Mouse (Mus musculus) kidney, postnatal 10 days (tissue): Measurements from ENCODE around the gene Meis1.

Source experiments
- DNase-seq: peaks from one replicate; pipeline ENCODE4 v3.0.0; 2021; ENCODE audit warnings: mixed read lengths

Gene Meis1

DNA sequence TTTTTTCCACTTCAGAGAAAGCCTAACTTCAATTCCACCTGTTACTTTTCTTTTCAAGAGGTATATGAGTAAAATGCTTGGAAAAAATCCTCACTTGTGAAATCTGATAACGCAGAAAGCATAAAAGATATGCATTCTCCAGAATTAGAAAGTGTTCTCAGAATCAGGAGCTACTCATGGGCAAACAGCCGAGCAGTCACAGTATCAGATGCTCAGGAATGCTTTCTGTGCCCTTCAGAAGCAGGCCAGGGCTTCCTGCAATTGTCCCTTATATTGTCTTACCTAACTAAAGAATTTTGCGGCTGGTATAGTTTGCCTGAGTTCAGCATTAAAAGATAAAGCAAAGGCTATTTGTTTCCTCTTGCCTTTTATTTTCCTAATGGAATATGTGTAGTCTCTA is 71.4 kb downstream of the Meis1 start:
- no peak for DNase-seq

DNA sequence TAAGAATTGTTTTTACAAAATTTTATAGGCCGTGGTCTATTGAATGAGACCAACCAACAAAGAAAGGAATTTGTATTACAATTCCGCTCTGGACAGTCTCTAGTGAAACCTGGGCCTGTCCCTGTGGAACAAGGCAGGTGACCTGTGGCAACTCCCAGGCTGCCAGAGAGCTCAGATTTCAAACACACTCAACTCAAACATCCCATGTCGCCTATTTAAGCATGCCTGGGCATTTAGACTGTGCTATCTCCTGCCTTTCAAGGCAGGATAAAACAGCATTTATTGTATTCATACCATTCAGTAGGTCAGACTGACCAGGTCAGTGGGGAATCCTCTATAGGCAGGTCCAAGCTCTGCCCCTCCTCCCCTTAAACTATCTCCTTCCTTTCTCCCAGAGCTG is 73.0 kb downstream of the Meis1 start:
- no peak for DNase-seq

DNA sequence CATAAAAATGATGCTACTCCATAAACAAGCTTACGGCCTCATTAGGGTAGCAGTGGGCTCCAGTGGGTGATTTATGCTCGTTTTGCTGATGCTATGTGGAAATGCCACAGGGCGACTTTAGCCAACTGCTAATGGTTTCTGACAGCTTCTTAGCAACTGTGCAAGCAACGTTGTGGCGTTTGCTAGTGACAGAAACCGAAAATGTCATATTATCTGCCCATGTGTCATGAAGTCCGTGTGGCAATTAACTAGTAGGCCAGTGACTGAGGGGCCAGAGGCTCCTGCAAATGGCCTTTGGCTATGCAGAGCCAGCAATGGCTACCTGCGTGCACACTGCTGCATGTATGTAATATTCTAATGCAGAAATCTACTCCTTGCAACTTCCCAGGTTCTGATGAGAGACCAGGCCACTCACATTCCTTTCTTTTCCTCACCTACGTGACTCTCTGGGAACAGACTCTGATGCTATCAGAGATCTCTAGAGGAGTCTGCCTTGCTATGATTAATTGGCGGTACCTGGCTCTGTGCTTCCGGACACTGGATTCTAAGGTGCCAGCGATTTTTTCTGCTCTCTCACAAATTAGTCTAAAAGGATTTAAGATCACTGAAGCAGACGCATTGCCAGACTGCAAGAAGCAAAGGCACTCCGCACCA is 73.7 kb downstream of the Meis1 start:
- no peak for DNase-seq

- no peak for DNase-seq
Observed at GRCm38 (mm10) chr11:18944209-18944608, 74.6 kb downstream of the Meis1 start.

DNA sequence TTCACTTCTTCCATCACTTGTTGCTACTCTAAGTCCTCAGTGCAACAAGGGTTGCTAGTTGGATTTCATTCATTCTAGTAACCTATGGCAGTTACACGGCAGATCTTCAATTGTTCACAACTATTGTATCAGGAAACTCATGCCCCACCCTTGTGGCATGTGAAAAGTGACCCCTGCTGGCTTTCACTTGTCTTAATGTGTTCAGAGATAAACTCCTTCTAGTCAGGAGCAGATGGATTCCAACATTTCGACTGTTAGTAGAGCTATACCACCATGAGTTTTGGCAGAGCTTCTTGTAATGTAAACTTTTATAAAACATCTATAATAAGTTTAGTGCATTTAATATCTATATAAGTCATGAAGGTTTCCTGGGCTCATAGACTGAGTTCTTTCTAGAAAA is 75.8 kb downstream of the Meis1 start:
- DNase-seq, result no peak

DNA sequence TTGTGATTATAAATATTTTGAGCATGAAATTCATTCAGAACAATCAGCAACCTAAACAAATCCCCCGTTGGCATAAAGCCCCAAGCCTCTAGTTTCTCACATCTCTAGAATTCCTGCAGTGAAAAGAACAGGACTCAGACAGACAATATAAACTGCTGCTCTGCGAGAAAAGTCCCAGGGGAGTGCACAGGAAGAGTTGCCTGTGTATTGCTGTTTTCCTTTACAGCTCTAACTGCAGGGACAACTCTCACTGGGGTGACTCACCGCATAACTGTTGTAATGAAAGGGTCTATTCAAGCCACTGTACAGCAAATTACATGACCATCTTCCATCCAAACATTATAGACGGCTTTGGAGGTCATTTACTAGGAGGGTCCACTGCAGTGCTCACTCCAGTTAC is 77.9 kb downstream of the Meis1 start:
- DNase-seq, result peak; percentile 42

DNA sequence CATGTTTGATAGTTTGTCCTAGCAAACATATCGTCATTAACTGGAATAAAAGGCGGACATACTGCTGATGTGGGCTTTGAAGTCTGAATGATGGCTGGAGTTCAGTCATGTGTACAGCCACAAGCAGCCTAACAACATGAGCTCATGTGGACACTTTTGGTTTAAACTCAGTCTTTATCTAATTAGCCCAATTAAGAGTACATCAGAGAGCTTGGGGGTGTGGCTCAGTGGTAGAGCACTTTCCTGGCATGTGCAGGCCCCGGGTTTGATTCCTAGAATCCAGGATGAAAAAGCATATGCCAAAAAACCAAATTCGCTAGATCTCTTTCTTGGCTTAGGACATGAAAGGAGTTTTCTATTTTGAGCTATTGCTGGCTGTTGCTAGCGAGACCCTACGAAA is 83.9 kb downstream of the Meis1 start:
- DNase-seq, result no peak

DNA sequence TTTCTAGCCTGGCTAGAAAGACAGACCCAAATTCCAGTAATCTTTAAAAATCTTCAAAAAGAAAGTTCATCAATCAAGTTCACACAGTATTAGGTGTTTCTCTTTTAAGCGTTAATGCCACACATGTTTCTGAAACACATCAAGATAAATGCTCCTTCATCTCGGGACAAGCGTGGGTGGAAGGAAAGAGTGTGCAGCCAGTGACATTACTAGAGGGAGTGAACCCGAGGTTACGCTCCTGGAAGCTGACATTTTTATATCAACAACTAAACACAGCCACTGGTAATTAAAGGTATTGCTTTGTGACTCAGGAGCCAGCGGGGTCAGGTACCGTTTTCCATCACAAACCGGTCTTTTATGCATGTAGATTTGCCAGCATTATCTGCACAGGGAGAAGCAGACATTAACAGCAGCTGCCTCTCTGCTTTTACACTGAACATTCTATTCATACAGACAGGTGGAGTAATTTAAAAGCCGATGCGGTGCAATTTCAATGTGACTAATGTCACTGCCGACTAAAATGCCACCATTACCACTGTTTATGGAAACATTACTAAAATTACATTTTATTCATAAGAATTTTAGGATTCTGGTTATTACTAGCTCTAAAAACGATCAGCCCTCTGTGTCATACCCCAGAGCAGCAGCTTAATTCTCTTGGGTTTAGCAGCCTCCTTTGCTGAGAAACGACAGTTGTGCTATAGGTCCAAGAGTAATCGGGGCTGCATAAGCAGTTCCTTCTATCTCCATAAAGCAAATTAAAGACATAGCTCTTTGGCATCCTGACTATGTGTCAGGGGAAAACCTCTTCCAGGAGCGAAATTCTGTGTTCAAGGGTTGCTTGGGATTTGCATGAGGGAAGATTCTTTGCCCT is 87.5 kb downstream of the Meis1 start:
- DNase-seq, result no peak

GRCm38 (mm10) chr11:18929779-18930728 is 88.7 kb downstream of the Meis1 start:
- DNase-seq, result no peak

DNA sequence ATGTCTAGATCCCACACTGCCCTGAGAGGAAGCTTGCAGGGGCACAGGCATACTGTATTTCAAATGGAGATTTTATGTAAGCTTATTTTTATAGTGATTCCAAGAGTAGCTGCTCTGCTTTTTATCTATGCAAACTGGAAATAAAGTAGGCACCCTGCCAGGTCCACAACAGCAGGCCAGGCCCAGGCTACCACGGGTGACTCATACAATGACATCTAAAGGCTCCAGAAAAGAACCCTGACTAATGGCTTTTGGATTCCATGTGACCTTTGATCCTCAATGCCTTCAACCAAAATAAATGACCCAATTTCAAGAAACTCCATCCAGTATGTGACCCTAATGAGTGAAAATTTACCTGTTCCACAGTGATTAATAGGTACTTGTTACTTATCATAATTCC is 91.4 kb downstream of the Meis1 start:
- DNase-seq, result peak; percentile 52

- no peak for DNase-seq
Observed at GRCm38 (mm10) chr11:18926798-18927197, 92.0 kb downstream of the Meis1 start.

- no peak for DNase-seq
Observed at GRCm38 (mm10) chr11:18924583-18925334, 94.0 kb downstream of the Meis1 start.

GRCm38 (mm10) chr11:18923274-18923673 is 95.5 kb downstream of the Meis1 start:
- no peak for DNase-seq

DNA sequence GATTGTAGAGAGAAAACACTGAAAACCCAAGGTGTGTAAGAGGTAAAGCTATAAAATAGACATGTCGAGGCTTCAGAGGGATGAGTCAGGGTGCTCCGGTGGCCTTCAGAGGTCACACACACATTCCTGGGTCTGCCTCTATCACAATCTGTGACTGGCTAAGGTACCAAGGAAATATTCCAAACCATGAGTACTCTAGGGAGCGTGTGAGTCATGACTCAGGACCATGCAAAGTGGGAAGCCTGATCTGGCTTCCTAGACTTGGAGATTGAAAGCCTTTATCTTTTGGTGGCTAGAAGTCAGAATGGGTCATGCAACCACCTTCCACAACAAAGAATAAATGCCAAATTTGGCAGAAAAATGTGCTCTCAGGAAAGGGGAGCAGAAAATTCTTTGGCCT is 98.1 kb downstream of the Meis1 start:
- DNase-seq, result no peak

- no peak for DNase-seq
Observed at GRCm38 (mm10) chr11:18919162-18919762, 99.5 kb downstream of the Meis1 start.

DNA sequence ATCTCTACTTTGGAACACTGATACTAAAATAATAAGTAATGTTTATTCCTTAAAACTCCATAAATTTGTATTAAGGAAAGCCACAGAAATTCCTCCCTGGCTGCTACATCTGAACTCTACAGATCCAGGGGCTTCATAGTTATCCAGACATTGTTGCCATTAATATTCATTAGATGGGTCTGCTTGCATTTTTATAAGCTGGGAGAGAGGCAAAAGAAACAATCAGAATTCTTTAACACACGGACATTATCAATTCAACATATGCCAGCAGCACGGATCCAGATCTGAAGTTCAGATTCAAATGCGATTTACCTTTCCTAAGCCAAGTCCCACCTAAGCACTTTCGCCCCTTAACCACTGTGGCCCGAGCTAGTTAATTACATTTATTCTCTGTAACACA is 100.9 kb downstream of the Meis1 start:
- no peak for DNase-seq

DNA sequence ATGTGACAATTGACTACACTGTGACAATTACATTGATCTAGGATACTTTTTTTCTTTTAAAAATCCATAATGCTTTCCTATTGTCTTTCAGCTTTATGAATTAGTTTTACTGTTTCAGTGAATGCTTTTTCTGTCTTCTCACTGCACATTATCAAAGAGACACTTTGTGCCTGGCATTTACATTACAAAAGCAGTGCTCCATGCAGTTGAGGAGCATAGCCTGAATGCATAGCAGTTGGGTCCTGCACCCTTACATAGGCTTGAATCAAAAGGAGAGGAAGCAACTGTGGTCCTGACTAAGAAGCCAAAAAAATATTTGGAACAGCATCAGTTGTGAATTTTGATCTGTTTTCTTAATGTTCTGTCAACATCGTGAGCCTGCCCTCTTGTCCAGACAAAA is 105.5 kb downstream of the Meis1 start:
- DNase-seq, result no peak

DNA sequence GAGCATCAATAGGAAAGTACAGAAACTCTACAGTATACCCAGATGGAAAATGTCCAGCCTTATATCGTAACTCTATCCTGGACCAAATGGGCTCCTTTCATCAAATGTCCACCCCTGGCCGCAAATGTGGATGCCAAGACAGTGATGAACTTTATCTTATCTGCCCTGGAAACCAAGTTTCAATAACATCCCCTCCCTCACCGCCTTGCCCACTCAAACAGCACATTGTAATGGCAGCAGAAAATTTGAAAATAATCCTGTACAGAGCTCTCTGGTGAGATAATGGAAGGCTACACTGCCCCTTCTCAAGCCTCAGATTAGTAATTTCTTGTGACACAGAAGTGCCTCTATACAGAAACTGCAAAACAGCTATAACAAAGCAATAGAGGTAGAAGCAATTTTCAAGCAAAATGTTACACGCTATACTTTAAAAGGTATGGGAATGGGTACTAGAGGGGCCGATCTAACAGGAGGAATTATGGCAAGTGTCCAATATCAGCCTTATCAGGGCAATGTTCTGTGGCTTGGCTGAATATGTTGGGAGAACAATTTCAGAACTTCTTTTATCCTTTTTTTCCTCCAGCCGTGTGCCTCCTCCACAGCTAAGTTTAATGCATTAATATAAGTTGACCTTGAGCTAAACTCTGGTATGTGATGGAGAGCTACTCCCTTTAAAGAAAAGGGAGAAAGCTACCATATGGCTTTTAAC is 106.3 kb downstream of the Meis1 start:
- DNase-seq, result no peak

- DNase-seq, result no peak
Observed at GRCm38 (mm10) chr11:18906866-18907265, 111.9 kb downstream of the Meis1 start.

- DNase-seq, result no peak
Observed at GRCm38 (mm10) chr11:18905431-18905830, 113.4 kb downstream of the Meis1 start.

GRCm38 (mm10) chr11:18904880-18905279 is 113.9 kb downstream of the Meis1 start:
- no peak for DNase-seq
